Mouse (Mus musculus): ENCODE data around the gene Xpnpep3. TPM values are rescaled to one million over a fixed set of nuclear protein-coding genes. Genes with fewer than 3 reads are reported as not detected.
"Not testable (repeated sequence)": the region's sequence is repeated elsewhere in the genome, so short reads cannot be mapped to it uniquely, and the experiment has no call there.

Gene Xpnpep3
- polyA plus RNA-seq, 1 experiment: 5.9 TPM

GRCm38 (mm10) chr15:81378845-81379244 is 21.1 kb upstream of the Xpnpep3 start:
- TF ChIP-seq POLR2A (IDR thresholded peaks at IDR 0.05; ENCODE audit: borderline replicate concordance, control insufficient read depth, low read depth, low read length) (no peak), CTCF (IDR thresholded peaks at IDR 0.05; ENCODE audit: control insufficient read depth, insufficient read depth, low read length) (no peak)

GRCm38 (mm10) chr15:81386327-81386726 is 13.6 kb upstream of the Xpnpep3 start:
- no peak overlapping the region for H3K4me3 ChIP-seq (replicated peaks; ENCODE audit: control insufficient read depth, low read depth, low read length)
- H3K27ac ChIP-seq (ENCODE audit: control insufficient read depth, insufficient read depth, low read depth, low read length, poor library complexity): no peak overlapping the region
- TF ChIP-seq CTCF (IDR thresholded peaks at IDR 0.05; ENCODE audit: control insufficient read depth, insufficient read depth, low read length): peak; percentile 22; the same call in 1 of the 2 replicates
- no peak for TF ChIP-seq POLR2A (IDR thresholded peaks at IDR 0.05; ENCODE audit: borderline replicate concordance, control insufficient read depth, low read depth, low read length)
- 89% methylated on average over 5 of the region's 5 CpGs for WGBS
- no peaks in the 10 kb centered on the region for H3K4me1 ChIP-seq (ENCODE audit: control insufficient read depth, insufficient read depth, low read length)

More at GRCm38 (mm10) chr15:81378845-81379244, 21.1 kb upstream of the Xpnpep3 start:
- Histone ChIP-seq H3K4me3 (replicated peaks; ENCODE audit: control insufficient read depth, low read depth, low read length) (no peak overlapping the region), H3K27ac (ENCODE audit: control insufficient read depth, insufficient read depth, low read depth, low read length, poor library complexity) (no peak overlapping the region), H3K4me1 (ENCODE audit: control insufficient read depth, insufficient read depth, low read length) (no peaks in the 10 kb centered on the region)
- WGBS: 79% methylated on average over 2 of the region's 2 CpGs

GRCm38 (mm10) chr15:81392997-81393396 is 6.9 kb upstream of the Xpnpep3 start:
- H3K4me1 ChIP-seq (ENCODE audit: control insufficient read depth, insufficient read depth, low read length): no peaks in the 10 kb centered on the region; the same call in 1 of the 2 replicates
- H3K4me3 ChIP-seq (replicated peaks; ENCODE audit: control insufficient read depth, low read depth, low read length): no peak overlapping the region
- TF ChIP-seq POLR2A (IDR thresholded peaks at IDR 0.05; ENCODE audit: borderline replicate concordance, control insufficient read depth, low read depth, low read length): no peak
- no peak for TF ChIP-seq CTCF (IDR thresholded peaks at IDR 0.05; ENCODE audit: control insufficient read depth, insufficient read depth, low read length)
- no peak overlapping the region for H3K27ac ChIP-seq (ENCODE audit: control insufficient read depth, insufficient read depth, low read depth, low read length, poor library complexity)

- no peaks in the 10 kb centered on the region; the same call in 1 of the 2 replicates for H3K4me1 ChIP-seq (ENCODE audit: control insufficient read depth, insufficient read depth, low read length)
- 76% methylated on average over 8 of the region's 8 CpGs for WGBS
- TF ChIP-seq CTCF (IDR thresholded peaks at IDR 0.05; ENCODE audit: control insufficient read depth, insufficient read depth, low read length): no peak
- no peak for TF ChIP-seq POLR2A (IDR thresholded peaks at IDR 0.05; ENCODE audit: borderline replicate concordance, control insufficient read depth, low read depth, low read length)
- H3K4me3 ChIP-seq (replicated peaks; ENCODE audit: control insufficient read depth, low read depth, low read length): no peak overlapping the region
- no peak overlapping the region for H3K27ac ChIP-seq (ENCODE audit: control insufficient read depth, insufficient read depth, low read depth, low read length, poor library complexity)
Measured at GRCm38 (mm10) chr15:81394211-81394915, 5.6 kb upstream of the Xpnpep3 start.

GRCm38 (mm10) chr15:81398189-81398588 is 1.7 kb upstream of the Xpnpep3 start:
- Histone ChIP-seq H3K4me1 (ENCODE audit: control insufficient read depth, insufficient read depth, low read length) (no peaks in the 10 kb centered on the region), H3K4me3 (replicated peaks; ENCODE audit: control insufficient read depth, low read depth, low read length) (no peak overlapping the region), H3K27ac (ENCODE audit: control insufficient read depth, insufficient read depth, low read depth, low read length, poor library complexity) (no peak overlapping the region)
- TF ChIP-seq CTCF (IDR thresholded peaks at IDR 0.05; ENCODE audit: control insufficient read depth, insufficient read depth, low read length) (no peak), POLR2A (IDR thresholded peaks at IDR 0.05; ENCODE audit: borderline replicate concordance, control insufficient read depth, low read depth, low read length) (no peak)

- WGBS: under 1% methylated on average over 21 of the region's 21 CpGs
- TF ChIP-seq POLR2A (IDR thresholded peaks at IDR 0.05; ENCODE audit: borderline replicate concordance, control insufficient read depth, low read depth, low read length) (no peak; the same call in 1 of the 2 replicates), CTCF (IDR thresholded peaks at IDR 0.05; ENCODE audit: control insufficient read depth, insufficient read depth, low read length) (no peak)
- Histone ChIP-seq H3K27ac (ENCODE audit: control insufficient read depth, insufficient read depth, low read depth, low read length, poor library complexity) (peak overlapping the region; percentile 85), H3K4me1 (ENCODE audit: control insufficient read depth, insufficient read depth, low read length) (no peaks in the 10 kb centered on the region), H3K4me3 (replicated peaks; ENCODE audit: control insufficient read depth, low read depth, low read length) (peak overlapping the region; percentile 82)
Measured at GRCm38 (mm10) chr15:81399297-81399637, 671 bp upstream of the Xpnpep3 start.

- Histone ChIP-seq H3K4me3 (replicated peaks; ENCODE audit: control insufficient read depth, low read depth, low read length) (no peak overlapping the region), H3K27ac (ENCODE audit: control insufficient read depth, insufficient read depth, low read depth, low read length, poor library complexity) (no peak overlapping the region), H3K4me1 (ENCODE audit: control insufficient read depth, insufficient read depth, low read length) (no peaks in the 10 kb centered on the region)
- 90% methylated on average over 3 of the region's 3 CpGs for WGBS
- TF ChIP-seq CTCF (IDR thresholded peaks at IDR 0.05; ENCODE audit: control insufficient read depth, insufficient read depth, low read length): no peak
- TF ChIP-seq POLR2A (IDR thresholded peaks at IDR 0.05; ENCODE audit: borderline replicate concordance, control insufficient read depth, low read depth, low read length): no peak
Measured at GRCm38 (mm10) chr15:81405008-81405407, 5.1 kb downstream of the Xpnpep3 start.

GRCm38 (mm10) chr15:81408199-81408598 is 8.3 kb downstream of the Xpnpep3 start, which contains the start of gene Dnajb7:
Gene Dnajb7, minus strand, starts transcription at chr15:81408299.
- Histone ChIP-seq H3K4me1 (ENCODE audit: control insufficient read depth, insufficient read depth, low read length) (no peaks in the 10 kb centered on the region), H3K4me3 (replicated peaks; ENCODE audit: control insufficient read depth, low read depth, low read length) (no peak within 1 kb of the TSS), H3K27ac (ENCODE audit: control insufficient read depth, insufficient read depth, low read depth, low read length, poor library complexity) (no peak within 1 kb of the TSS)
- 92% methylated on average over 1 of the region's 1 CpGs for WGBS
- TF ChIP-seq CTCF (IDR thresholded peaks at IDR 0.05; ENCODE audit: control insufficient read depth, insufficient read depth, low read length) (no peak), POLR2A (IDR thresholded peaks at IDR 0.05; ENCODE audit: borderline replicate concordance, control insufficient read depth, low read depth, low read length) (no peak)

GRCm38 (mm10) chr15:81416763-81417310 is 16.9 kb downstream of the Xpnpep3 start:
- H3K27ac ChIP-seq (ENCODE audit: control insufficient read depth, insufficient read depth, low read depth, low read length, poor library complexity); H3K4me1 ChIP-seq (ENCODE audit: control insufficient read depth, insufficient read depth, low read length): not testable (repeated sequence)
- 3% methylated on average over 22 of the region's 22 CpGs for WGBS
- H3K4me3 ChIP-seq (replicated peaks; ENCODE audit: control insufficient read depth, low read depth, low read length): peak overlapping the region; percentile 15
